Mouse (Mus musculus) limb, embryonic 10.5 days (tissue): ENCODE results near the gene Srxn1. TPM values are rescaled to one million over a fixed set of nuclear protein-coding genes. Genes with fewer than 3 reads are reported as not detected.
"Not testable (repeated sequence)": the region's sequence is repeated elsewhere in the genome, so short reads cannot be mapped to it uniquely, and the experiment has no call there.

Source experiments
- DNase-seq: peaks from one replicate; pipeline ENCODE4 v3.0.0-alpha.2; 2017; ENCODE audit warnings: low spot score
- H3K27ac ChIP-seq: fragments of 300-500 bp; sonication (generic); 2 replicates; pipeline ENCODE4 v1.5.1; 2016; ENCODE audit warnings: mild to moderate bottlenecking
- H3K27me3 ChIP-seq: fragments of 300-500 bp; sonication (generic); 2 replicates; pipeline ENCODE4 v1.6.1; 2016; ENCODE audit warnings: low read depth, mild to moderate bottlenecking; ENCODE audit not compliant: poor library complexity, severe bottlenecking
- H3K36me3 ChIP-seq: fragments of 300-500 bp; sonication (generic); 2 replicates; pipeline ENCODE4 v1.6.1; 2016; ENCODE audit warnings: mild to moderate bottlenecking, moderate library complexity
- H3K4me1 ChIP-seq: fragments of 300-500 bp; sonication (generic); 2 replicates; pipeline ENCODE4 v1.6.1; 2016
- H3K4me3 ChIP-seq: fragments of 300-500 bp; sonication (generic); 2 replicates; pipeline ENCODE4 v1.5.1; 2016; ENCODE audit warnings: mild to moderate bottlenecking, moderate library complexity
- H3K9me3 ChIP-seq: fragments of 300-500 bp; sonication (generic); replicated peaks from 2 replicates; pipeline ENCODE4 v1.6.1; 2016; ENCODE audit warnings: mild to moderate bottlenecking
- WGBS: fragments of 180-500 bp; shearing (Covaris S2); methylation state at CpG from one replicate; pipeline ENCODE4 v1.1.7; 2016; 5-methylcytosine and 5-hydroxymethylcytosine counted together
- polyA plus RNA-seq: library from polyadenylated mRNA; unstranded; fragments of >200 nt; fragmentation: Nextera tagmentation; extraction: Ambion mirVana; gene quantifications from 2 replicates; pipeline ENCODE4 v1.2.1, GENCODE M21; 2016

Gene Srxn1
- 8.0 and 9.6 TPM in 2 replicates for polyA plus RNA-seq

GRCm38 (mm10) chr2:152105318-152106224 is at the start of gene Srxn1:
Gene Srxn1, plus strand, starts transcription at chr2:152105516.
- no peaks in the 10 kb centered on the region for H3K36me3 ChIP-seq
- no peaks in the 10 kb centered on the region for H3K9me3 ChIP-seq
- H3K4me3 ChIP-seq = peak within 1 kb of the TSS; percentile 72
- peak; percentile 84 for DNase-seq
- peaks cover 15% of the 10 kb centered on the region for H3K4me1 ChIP-seq
- H3K27me3 ChIP-seq = peaks cover 39% of the 10 kb centered on the region
- H3K27ac ChIP-seq = peak within 1 kb of the TSS; percentile 95
- whole genome bisulfite sequencing = under 1% methylated on average over 81 of the region's 84 CpGs

GRCm38 (mm10) chr2:152056368-152057251 is 48.7 kb upstream of the Srxn1 start:
- Histone ChIP-seq H3K36me3 (no peaks in the 10 kb centered on the region), H3K4me3 (no peak overlapping the region), H3K9me3 (no peaks in the 10 kb centered on the region), H3K27ac (no peak overlapping the region), H3K4me1 (peaks cover 14% of the 10 kb centered on the region), H3K27me3 (peaks cover 62% of the 10 kb centered on the region)
- no peak for DNase-seq
- 72% methylated on average over 22 of the region's 22 CpGs for WGBS

GRCm38 (mm10) chr2:152057252-152057563 is 48.1 kb upstream of the Srxn1 start:
- no peak overlapping the region for H3K27ac ChIP-seq
- no peak for DNase-seq
- peaks cover 14% of the 10 kb centered on the region for H3K4me1 ChIP-seq
- H3K4me3 ChIP-seq = no peak overlapping the region
- 74% methylated on average over 9 of the region's 9 CpGs for WGBS
- no peaks in the 10 kb centered on the region for H3K36me3 ChIP-seq
- H3K9me3 ChIP-seq = no peaks in the 10 kb centered on the region
- H3K27me3 ChIP-seq = peaks cover 56% of the 10 kb centered on the region

DNA sequence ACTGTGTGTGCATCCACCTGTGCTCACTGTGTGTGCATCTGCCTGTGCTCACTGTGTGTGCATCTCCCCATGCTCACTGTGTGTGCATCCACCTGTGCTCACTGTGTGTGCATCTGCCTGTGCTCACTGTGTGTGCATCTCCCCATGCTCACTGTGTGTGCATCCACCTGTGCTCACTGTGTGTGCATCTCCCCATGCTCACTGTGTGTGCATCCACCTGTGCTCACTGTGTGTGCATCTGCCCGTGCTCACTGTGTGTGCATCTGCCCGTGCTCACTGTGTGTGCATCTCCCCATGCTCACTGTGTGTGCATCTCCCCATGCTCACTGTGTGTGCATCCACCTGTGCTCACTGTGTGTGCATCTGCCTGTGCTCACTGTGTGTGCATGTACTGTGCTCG is 42.5 kb upstream of the Srxn1 start:
- not testable (repeated sequence) for H3K27me3 ChIP-seq, DNase-seq, H3K27ac ChIP-seq, H3K36me3 ChIP-seq, H3K4me1 ChIP-seq, H3K4me3 ChIP-seq, H3K9me3 ChIP-seq
- WGBS = 91% methylated on average over 3 of the region's 3 CpGs

DNA sequence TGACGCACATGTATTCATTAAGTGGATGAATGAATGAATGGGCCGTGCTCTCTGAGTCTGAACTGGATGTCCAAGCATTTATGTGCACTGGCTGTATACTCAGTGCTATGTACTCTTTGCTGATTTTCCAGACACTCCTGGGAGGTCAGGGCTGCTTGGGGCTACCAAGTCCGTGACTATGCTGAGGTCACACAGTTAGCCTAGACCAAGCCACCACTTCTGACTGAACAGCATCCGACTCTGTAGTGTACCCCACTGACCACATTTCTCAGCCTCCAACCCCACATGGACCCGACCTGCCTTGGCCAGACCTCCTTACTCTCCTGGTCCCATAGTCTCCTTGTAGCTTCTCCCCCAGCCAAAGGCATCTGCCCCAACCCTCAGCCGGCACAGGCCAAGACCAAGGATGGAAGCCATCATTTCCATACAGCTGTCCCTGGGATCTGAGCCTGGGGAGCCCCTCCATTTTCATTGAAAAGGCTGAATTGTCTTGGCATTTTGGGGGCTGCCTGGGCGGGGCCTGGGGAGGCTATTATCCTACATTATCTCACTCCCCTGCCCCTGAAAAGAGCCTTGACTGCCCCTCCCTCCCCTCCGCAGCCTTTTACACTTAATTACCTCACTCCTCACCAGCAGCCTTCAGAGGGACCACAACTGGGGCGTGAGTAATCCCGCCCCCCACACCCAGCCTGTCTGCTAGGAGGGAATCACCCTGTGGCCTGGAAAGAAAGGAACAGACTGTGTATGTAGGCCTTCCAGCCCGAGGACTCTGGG is 36.5 kb upstream of the Srxn1 start:
- Histone ChIP-seq H3K9me3 (no peaks in the 10 kb centered on the region), H3K4me1 (no peaks in the 10 kb centered on the region), H3K4me3 (no peak overlapping the region), H3K27me3 (peaks cover 11% of the 10 kb centered on the region; the same call in 1 of the 2 replicates), H3K27ac (no peak overlapping the region), H3K36me3 (no peaks in the 10 kb centered on the region)
- no peak for DNase-seq
- WGBS = 44% methylated on average over 11 of the region's 11 CpGs

- no peak for DNase-seq
- H3K9me3 ChIP-seq = no peaks in the 10 kb centered on the region
- peaks cover 14% of the 10 kb centered on the region; the same call in 1 of the 2 replicates for H3K27me3 ChIP-seq
- 65% methylated on average over 9 of the region's 9 CpGs for WGBS
- no peak overlapping the region for H3K4me3 ChIP-seq
- H3K4me1 ChIP-seq = no peaks in the 10 kb centered on the region
- H3K27ac ChIP-seq = no peak overlapping the region
- H3K36me3 ChIP-seq = no peaks in the 10 kb centered on the region
Measured at GRCm38 (mm10) chr2:152069434-152069786, 35.9 kb upstream of the Srxn1 start.

GRCm38 (mm10) chr2:152069941-152070340 is 35.4 kb upstream of the Srxn1 start:
- Histone ChIP-seq H3K36me3 (no peaks in the 10 kb centered on the region), H3K4me1 (no peaks in the 10 kb centered on the region), H3K27ac (no peak overlapping the region), H3K27me3 (peaks cover 17% of the 10 kb centered on the region; the same call in 1 of the 2 replicates), H3K4me3 (no peak overlapping the region), H3K9me3 (no peaks in the 10 kb centered on the region)
- WGBS = 57% methylated on average over 2 of the region's 2 CpGs
- no peak for DNase-seq

GRCm38 (mm10) chr2:152074521-152074920 is 30.8 kb upstream of the Srxn1 start:
- H3K36me3 ChIP-seq = no peaks in the 10 kb centered on the region
- H3K4me3 ChIP-seq = no peak overlapping the region
- WGBS = 74% methylated on average over 2 of the region's 2 CpGs
- no peak overlapping the region for H3K27ac ChIP-seq
- DNase-seq = no peak
- H3K27me3 ChIP-seq = peaks cover 51% of the 10 kb centered on the region
- no peaks in the 10 kb centered on the region for H3K9me3 ChIP-seq
- H3K4me1 ChIP-seq = no peaks in the 10 kb centered on the region

DNA sequence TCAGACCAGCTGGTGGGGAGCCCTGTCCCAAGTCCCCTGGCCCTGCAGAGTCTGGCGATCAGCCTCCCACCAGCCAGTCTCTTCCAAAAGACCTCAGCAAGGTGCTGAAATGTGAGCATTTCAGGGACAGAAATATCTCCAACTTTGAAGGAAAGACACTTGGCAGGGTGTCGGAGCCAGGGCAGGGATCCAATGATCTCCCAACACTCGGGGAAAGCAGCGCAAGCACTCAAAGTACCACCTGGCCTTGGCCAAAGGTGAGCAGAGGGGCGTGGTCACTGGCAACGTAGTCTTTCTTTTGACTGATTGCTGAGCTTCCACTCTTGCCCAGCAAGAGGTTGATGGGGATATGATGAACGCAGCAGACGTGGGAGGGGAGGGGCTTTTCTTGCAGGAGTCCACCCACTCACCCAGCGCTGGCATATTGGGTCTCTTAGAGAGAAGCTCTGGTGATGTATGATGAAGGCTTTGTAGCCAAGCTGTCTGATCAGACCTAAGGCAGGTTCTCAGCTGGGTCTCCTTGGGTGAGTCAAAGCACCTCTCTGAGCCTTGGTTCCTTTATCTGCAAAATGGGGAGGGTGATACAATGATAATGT is 29.9 kb upstream of the Srxn1 start:
- Histone ChIP-seq H3K27ac (no peak overlapping the region), H3K27me3 (peaks cover 57% of the 10 kb centered on the region), H3K36me3 (no peaks in the 10 kb centered on the region), H3K4me1 (peaks cover 2% of the 10 kb centered on the region), H3K4me3 (no peak overlapping the region), H3K9me3 (no peaks in the 10 kb centered on the region)
- no peak for DNase-seq
- WGBS = 55% methylated on average over 9 of the region's 9 CpGs

GRCm38 (mm10) chr2:152077337-152077736 is 28.0 kb upstream of the Srxn1 start:
- DNase-seq = no peak
- Histone ChIP-seq H3K4me1 (peaks cover 21% of the 10 kb centered on the region), H3K36me3 (no peaks in the 10 kb centered on the region), H3K9me3 (no peaks in the 10 kb centered on the region), H3K27me3 (peaks cover 77% of the 10 kb centered on the region), H3K4me3 (no peak overlapping the region), H3K27ac (no peak overlapping the region)
- 80% methylated on average over 3 of the region's 3 CpGs for WGBS

GRCm38 (mm10) chr2:152080685-152081541 is 24.4 kb upstream of the Srxn1 start, which contains the start of gene Scrt2:
Gene Scrt2, plus strand, starts transcription at chr2:152081529.
- Histone ChIP-seq H3K4me3 (peak within 1 kb of the TSS; percentile 44), H3K4me1 (peaks cover 23% of the 10 kb centered on the region), H3K27ac (no peak within 1 kb of the TSS), H3K27me3 (peaks cover 94% of the 10 kb centered on the region), H3K9me3 (no peaks in the 10 kb centered on the region), H3K36me3 (no peaks in the 10 kb centered on the region)
- DNase-seq = peak; percentile 47
- WGBS = 1% methylated on average over 24 of the region's 24 CpGs
